Mouse (Mus musculus) lung, postnatal 10 days (tissue): ENCODE results near the gene Ush2a.

Experiments
- DNase-seq: peaks from one replicate; pipeline ENCODE4 v3.0.0; 2021

The Ush2a gene

DNA sequence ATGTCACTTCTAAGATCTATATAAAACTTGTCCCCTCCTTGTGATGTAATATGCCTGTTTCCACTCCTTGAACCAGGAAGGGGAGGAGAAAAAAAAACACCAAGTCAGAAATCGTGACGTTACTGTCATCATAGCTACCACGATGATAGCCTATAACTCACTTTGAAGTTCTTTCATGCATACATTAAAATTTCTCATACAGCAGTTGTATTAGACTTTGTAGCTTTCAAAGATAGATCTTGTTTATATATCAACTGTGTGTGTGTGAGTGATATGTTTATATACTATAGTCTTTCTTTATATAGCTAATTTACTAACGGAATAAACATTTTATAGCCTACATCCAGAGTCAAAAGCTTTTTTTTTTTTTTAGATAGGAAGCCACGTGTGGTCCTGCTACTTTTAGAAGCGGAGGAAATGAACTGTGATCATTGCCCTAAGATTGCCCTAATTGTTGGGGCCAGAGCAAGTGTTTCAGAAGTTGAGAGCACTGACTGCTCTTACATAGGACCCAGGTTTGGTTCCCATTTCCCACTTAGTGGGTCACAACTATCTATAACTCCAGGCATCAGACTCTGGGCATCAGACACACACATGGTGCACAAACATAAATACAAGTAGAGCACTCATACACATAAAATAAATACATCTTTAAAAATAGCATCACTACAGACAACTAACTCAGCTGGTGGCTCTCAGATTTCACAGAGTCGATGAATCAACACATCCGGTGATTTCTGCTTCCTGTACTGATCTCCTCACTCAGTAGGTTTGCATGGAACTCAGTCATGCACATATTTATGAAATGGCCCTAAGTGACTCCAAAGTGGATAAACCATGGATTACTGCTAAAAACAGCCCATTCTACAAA lies 413.1 kb downstream of the Ush2a start:
- DNase-seq = no peak

DNA sequence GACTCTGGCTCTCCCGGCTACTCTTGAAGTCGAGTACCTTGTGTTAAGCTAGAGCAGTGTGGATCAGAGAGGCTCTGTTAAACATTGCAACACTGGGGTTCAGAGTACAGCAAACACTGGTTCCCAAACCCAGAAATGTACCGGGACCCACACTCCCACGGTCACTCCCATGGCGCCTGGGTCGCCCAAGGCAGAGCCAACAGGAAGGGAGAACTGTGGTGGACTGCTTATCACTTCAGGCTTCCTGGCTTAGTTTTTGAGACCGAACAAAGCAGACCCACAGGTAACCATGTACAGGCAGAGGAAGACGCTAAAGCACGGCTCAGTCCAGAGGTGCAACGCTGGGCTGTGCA lies 413.7 kb downstream of the Ush2a start:
- no peak for DNase-seq

DNA sequence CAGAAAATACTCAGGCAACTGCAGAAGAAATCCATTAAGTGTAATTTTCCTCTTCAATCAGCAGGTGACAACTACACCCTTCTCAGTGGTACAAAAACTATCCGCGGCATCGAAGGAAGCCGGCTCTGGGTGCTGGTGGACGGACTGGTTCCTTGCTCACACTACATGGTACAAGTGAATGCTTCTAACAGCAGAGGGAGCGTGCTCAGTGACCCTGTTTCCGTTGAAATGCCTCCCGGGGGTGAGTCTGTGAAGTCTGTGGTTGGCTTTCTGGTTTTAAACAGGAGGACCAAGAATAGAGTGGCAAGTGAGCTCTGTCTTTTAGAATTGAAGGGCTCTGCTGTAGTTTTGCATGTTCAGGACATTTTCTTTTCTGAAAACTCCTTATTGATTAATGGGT lies 416.4 kb downstream of the Ush2a start:
- DNase-seq = no peak

DNA sequence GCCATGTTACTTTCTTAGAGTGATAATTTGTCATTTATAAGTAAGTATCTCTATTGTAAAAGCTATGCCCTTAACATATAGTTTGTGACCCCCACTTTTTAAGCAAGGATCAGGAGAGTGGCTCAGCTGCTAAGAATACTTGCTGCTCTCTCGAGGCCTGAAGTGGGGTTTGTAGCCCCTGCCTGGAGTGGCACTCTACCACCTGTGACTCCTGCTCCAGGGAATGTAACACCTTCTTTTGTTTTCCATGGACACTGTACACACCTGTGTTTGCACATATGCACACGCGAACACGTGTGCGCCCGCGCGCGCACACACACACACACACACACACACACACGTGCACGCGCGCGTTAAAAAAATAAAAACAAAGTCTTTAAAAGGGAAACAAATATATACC lies 424.5 kb downstream of the Ush2a start:
- DNase-seq = no peak

DNA sequence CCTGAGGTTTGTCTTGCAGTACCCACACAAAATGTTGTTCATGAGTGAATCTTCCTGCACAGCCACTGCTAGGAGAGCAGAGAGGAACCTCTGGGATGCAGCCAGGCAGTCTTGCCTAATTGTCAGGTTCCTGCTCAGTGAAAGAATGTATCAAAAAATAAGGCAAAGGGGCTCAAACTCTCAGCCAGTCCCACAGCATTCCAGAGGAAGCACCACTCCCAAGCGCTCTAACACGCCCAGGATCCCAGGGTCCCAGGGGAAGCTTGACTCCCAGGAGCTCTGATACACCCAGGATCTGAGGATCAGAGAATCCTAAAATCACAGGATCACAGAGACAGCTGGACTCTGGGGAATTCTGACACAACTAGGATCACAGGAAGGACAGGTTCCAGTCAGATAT lies 434.5 kb downstream of the Ush2a start:
- no peak for DNase-seq

DNA sequence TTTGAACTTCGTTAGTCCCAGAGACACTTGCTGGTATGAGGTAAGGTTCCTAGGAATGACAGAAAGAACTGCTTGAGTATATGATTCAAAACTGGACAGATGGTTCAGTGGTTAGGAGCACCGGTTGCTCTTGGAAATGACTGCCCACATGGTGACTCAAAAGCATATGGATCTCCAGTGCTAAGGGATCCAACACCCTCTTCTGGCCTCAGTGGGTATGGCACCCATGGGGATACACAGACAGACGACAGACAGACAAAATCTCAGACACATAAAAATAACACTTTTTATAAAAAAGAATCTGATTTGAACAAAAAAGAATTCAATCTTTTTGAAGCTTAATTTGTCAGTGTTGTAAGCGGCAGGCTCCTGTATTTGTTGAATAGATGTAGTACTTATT lies 446.4 kb downstream of the Ush2a start:
- no peak for DNase-seq

DNA sequence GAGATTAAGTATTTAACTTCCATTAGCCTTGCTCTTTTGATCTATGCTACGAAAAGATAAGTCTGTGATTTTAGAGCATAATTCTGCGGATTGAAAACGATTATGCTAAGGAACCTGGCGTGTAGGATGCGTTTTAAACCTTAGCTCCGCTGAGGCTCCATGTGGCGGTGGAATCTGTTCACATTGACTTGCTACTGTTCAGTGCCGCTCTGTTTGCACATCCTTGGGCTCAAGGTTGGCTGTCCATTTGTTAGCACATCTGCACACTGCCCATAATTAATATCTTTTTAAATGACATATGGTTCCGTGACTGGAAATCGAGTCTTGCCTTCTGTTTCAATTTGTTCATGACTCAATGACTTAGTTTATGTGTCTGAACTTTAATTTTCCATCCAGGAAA lies 446.9 kb downstream of the Ush2a start:
- no peak for DNase-seq

DNA sequence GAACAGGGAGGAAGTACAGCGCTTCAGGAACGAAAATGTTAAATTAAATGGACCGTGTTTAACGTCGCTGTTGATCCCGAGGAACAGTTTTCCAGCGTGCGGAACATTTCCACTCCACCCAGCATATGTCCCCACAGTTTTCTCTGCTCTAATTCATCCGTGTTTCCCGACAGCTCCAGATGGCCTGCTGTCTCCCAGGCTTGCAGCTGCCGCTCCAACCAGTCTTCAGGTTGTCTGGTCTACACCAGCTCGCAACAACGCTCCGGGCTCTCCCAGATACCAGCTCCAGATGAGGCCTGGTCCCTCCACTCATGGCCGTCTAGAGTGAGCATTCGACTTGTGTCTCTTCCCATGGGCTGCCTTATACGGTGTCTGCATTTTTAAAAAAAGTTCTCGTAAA lies 452.3 kb downstream of the Ush2a start:
- DNase-seq = no peak

DNA sequence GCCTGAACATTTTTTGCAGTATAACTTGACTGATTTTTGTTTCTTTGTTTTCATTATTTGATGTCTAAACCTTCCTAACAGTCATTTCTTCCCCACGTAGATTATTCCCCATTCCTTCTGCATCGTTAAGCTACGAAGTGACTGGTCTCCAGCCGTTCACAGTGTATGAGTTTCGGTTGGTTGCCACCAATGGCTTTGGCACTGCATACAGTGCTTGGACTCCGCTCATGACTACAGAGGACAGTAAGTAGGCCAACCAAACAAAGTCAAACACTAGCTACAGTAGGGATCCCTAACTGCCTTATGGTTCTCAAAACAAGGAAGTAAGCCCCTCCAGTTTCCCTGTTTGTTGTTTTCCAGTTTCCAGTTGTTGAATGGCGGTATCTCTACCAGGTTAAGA lies 453.1 kb downstream of the Ush2a start:
- DNase-seq = no peak

DNA sequence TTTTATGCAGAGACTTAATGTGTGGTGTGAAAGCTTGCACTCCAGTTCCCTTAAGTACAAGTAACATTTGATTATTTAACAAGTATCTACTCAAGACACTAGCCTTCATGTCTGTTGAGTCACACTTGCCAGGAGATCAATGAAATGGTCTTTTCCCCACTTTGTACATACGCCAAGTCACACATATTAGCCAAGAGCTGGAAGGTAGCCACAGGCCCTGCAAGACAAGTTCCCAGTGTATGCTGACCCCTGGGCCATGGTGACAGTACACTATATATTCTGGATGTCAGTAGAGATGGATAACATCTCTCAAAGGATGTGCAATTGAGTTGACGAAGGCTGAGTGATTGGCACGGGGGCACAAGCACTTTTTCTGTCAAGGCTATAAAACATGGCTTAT lies 455.1 kb downstream of the Ush2a start:
- DNase-seq = no peak

DNA sequence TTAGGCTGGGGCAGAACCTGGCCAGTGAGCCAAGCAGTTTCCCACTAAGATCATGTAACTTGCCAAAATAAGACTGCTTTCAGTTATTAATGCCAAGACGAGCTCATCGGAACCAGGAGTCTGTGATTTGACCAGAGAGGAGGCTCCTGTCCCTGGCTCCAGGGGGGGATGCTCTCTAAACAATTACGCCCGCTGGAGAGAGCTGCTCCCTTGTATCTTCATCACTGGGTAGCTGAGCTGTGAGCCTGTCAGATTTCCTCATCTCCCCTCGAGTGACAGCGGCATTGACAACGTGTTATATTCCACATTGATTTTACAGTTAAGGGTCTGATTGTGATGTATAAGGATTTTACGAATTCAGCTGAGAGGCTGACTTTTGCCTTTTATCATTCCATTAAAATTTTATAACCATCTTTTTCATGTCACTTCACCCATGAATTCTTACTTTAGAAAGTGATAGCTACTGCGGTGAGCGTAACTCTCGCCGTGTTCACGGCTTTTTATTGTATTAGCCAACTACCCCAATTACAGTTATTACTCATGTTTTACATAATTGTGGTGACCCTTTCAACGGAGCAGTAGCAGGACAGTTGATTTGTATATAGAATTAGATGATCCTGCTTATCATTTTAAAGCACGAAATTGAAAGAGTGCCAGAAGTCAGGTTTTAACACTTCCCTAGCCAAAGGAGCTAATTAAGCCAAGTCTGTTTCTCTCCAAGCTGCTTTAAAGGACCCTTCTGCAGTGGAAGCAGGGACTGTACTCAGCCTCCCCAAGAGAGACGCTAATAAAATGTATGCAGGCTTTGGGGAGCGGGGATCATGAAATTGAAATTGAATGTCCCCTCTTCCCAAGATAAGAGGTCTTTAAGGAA lies 463.5 kb downstream of the Ush2a start:
- no peak for DNase-seq

DNA sequence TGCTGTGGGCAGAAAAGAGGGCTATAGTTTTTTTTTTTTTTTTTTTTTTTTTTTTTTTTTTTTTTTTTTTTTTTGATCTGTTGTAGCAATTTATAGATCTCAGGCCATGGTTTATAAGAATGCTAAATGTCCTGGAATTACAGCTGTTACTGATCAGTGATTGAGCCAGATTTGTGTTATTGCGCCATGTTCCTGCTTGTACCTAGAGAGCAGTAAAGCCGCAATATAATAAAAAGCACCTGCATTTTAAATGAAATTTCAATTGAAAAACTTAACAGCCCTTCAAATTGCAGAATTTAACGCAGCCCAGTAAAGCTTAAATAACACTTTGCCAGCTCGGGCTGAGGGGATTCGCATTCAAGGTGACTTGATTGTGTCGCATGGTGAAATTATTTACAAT lies 465.1 kb downstream of the Ush2a start:
- no peak for DNase-seq

DNA sequence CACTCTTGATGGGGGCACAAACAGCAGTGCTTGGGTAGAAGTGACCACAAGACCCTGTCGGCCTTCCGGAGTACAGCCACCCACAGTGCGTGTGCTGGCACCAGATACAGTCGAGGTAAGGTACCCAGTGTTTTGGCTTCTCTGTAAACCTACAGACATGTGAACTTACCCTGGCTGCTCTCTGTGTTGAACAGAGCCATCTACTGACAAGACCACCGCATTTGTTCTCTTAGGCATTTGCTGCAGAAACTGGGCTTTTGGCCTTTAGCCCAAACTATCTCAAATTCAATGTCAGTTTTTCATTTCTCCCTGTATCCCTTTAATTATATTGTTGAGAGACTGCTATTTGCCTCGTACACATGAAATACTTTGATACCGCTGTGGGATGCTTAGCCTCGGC lies 466.8 kb downstream of the Ush2a start:
- no peak for DNase-seq

DNA sequence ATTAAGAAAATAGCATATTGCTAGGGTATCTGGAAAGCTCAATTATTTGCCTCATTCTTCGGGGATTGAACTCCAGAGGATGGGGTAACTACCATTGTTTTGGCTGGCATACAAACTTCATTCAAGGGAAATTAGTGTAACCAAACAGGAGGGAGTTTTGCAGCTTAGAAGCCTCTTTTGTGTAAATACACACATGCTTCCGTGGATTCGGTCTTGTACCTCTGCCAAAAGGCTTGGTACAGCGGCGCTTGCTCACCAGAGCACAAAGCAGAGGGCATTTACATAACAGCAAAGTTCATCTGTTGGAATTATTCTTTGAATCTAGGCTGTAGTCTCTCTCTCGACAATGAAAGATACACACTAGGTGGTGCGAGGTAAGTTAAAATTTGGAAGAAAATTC lies 467.4 kb downstream of the Ush2a start:
- peak; percentile 28 for DNase-seq

DNA sequence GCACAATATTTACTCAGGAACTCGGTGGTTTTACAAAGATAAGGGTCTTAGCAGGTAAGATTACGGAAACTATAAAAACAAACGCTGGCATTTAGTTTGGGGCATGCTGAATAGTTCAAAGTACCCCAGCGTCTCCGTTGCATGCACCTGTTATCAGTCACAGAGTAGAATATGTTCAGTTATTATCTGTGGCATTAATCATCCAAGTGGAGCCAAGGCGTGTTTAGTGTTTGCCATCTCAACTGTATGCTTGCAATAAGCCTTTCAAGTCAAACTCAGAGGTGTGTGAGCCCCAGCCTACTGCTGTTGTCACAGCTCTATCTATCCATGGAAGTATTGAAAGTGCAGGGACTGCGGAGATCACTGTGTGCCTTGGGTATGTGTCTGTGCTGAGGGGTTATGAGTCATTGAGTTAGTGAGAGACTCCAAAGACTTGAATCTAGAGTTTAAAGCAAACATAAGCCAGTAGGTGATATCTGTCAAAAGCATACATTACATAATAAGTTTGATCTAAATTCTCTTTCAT lies 473.0 kb downstream of the Ush2a start:
- DNase-seq = no peak

DNA sequence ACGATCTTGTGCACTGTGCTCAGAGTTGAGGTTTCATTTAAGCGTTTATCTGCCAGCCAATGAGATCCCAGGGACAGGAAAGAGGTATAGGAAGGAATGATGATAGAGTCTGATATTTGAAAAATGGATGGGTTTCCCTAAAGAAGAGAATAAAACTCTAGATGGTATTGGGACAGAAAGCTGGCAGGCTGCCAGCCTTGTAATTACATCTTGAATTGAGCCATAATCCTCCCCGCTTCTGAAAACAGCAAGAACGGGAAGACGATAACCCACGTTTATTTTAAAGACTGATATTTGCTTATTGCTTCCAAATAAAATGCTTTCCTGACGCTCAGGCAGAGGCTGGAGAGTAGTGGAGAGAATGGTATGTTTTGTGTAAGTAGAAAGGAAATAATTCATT lies 481.1 kb downstream of the Ush2a start:
- no peak for DNase-seq

DNA sequence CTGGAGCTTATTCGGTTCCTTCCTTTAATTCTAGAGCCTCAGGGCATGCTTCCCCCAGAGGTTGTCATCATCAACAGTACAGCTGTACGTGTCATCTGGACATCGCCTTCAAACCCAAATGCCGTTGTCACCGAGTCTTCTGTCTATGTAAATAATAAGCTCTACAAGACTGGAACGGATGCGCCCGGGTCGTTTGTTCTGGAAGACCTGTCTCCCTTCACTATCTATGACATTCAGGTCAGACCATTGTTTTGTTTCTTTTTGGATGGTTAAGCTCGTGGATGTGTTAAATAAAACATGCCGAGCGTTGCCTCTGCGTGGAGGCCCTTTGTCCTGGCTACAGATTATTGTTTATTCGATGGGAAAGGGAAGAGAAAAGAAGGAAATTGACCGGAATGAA lies 493.2 kb downstream of the Ush2a start:
- no peak for DNase-seq

DNA sequence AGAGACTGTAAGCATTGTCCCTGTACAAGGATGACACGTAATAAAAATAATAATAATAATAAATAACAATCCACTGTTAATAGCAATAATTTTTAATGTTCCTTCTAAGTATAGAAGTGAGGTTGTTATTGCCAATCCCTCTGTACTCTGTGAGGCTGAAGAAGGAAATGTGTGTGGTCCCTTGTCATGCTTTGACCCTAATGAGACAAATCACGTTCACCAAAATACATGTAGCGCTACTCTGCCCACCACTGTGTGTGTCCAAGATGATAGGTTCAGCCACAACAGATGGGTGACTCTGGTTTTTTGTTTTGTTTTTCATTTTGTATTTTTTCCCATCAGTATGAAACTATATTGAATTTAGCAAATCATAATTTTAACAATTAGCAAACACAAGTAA lies 498.7 kb downstream of the Ush2a start:
- DNase-seq = no peak

DNA sequence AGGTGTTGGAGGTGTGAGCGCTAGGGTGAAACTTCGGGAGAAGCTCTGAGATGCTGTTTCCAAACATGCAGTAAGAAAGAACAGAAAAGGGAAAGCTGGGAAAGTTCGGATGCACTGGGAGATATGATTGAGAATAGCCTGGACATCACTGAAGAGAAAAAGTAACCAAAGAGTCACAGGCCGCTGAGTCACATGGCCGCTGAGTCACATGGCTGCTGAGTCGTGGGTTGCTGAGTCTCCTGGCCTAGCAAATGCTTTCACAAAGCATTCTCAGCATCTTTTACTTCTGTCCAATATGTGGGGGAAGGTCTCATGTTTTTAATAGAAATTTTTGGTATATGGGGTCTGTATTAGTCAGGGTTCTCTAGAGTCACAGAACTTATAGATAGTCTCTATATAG lies 500.6 kb downstream of the Ush2a start:
- DNase-seq = no peak

DNA sequence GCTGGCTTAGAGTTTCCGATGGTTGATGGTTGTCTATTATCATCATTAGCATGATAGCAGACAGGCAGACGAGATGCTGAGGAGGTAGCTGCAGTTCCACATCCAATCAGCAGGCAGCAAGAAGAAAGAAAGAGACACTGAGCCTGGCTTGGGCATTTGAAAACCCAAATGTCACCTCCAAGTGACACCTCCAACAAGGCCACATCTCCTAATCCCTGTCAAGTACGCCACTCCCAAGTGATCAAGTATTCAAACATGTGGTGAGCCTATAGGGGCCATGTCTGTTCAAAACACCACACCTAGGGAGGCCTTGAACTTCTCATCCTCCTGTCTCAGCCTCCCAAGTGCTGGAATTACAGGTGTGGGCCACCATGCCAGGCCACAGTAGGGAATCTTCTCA lies 501.9 kb downstream of the Ush2a start:
- no peak for DNase-seq

DNA sequence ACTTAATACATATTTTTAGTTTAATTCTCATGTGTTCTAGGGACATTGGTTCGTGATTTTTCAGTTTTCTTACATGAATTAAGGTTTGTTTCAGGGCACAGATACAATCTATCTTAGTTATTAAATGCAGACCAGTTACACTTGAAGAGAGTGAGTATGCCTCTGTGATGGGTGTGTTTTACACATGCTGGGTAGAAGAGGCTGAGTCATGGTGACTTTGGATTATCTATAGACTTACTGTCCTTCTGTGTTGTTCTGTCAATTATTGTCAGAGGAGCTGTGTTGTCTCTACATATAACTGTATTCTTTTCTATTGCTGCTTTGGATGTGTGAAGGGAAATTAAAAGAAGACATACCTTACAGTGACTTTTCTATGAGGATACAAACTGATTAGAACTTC lies 509.0 kb downstream of the Ush2a start:
- no peak for DNase-seq

DNA sequence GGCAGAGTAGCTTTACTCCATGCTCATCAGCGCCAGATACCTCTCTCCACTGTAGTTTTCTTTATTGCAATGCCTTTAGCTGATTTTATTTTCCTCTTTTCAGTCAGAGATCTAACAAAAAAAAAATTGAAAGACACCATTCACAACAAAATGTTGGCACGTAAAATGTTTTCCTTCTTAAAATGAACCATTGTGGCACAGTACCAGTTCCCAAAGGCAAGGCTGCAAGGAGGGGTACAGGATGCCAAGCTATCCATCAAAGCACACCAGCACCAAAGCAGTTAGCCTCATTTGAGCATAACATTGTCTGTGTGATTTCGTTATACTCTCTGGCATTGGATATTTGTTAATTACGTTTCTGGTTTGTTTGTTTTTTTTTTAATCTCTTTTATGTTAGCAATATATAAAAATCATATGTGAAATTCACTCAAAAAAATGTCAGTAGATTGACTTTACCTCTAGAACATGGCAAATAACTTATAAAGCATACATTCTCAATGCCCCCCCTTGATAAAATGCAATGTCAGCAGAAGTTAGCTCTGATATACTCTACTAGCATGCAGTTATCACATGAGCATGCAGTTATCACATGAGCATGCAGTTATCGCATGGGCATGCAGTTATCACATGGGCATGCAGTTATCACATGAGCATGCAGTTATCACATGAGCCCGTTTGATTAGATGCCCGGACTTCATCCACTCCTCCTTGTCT lies 510.9 kb downstream of the Ush2a start:
- no peak for DNase-seq

DNA sequence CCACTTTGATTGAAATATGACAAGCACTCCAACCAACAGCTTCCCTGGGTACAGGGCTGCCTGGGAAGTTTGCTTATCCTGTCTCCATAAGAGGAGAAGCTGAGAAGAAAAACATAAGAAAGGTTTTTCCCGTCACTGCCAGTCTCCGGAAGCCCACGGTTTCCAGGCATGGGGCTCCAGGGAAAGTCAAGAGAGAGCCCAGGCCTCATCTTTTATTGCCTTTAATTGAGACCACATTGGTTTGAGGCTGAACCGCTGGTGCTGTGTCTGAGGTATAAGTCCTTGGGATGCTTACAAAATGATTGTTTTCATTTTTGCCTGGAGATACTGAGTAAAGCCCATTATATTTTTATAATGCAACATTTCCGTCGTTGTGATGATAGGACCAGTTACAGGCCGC lies 511.8 kb downstream of the Ush2a start:
- DNase-seq = no peak
